Mouse (Mus musculus): ENCODE results near the gene Aspdh. TPM values are rescaled to one million over a fixed set of nuclear protein-coding genes. Genes with fewer than 3 reads are reported as not detected.

The Aspdh gene
- polyA plus RNA-seq, 1 experiment from 2014 or later, result 0.36 TPM

GRCm38 (mm10) chr7:44456302-44456701 lies 8.9 kb upstream of the Aspdh start:
- no peak overlapping the region for H3K9ac ChIP-seq
- peaks cover 48% of the 10 kb centered on the region for H3K27me3 ChIP-seq
- H3K4me1 ChIP-seq, result no peaks in the 10 kb centered on the region
- H3K4me2 ChIP-seq (replicated peaks), result no peak overlapping the region
- ATAC-seq (ENCODE audit: low FRiP score, low read depth), result no peak
- no peak overlapping the region for H3K27ac ChIP-seq
- 0 out of 2 replicates have a peak, but pooled peaks cover 2% of the 10 kb centered on the region for H3K36me3 ChIP-seq
- WGBS, result 88% methylated on average over 1 of the region's 1 CpGs
- no peak overlapping the region for H3K4me3 ChIP-seq
- 0 out of 2 replicates have a peak, but pooled peaks cover 8% of the 10 kb centered on the region for H3K9me3 ChIP-seq

GRCm38 (mm10) chr7:44460067-44460466 lies 5.1 kb upstream of the Aspdh start:
- H3K9me3 ChIP-seq, result 0 out of 2 replicates have a peak, but pooled peaks cover 8% of the 10 kb centered on the region
- ATAC-seq (ENCODE audit: low FRiP score, low read depth), result no peak
- H3K4me1 ChIP-seq, result peaks cover 9% of the 10 kb centered on the region
- H3K9ac ChIP-seq, result no peak overlapping the region
- H3K36me3 ChIP-seq, result peaks cover 8% of the 10 kb centered on the region; the same call in 1 of the 2 replicates
- peaks cover 77% of the 10 kb centered on the region for H3K27me3 ChIP-seq
- WGBS, result 72% methylated on average over 6 of the region's 6 CpGs
- no peak overlapping the region for H3K4me3 ChIP-seq
- no peak overlapping the region for H3K27ac ChIP-seq
- no peak overlapping the region for H3K4me2 ChIP-seq (replicated peaks)

- Histone ChIP-seq H3K27me3 (peaks cover 86% of the 10 kb centered on the region), H3K4me3 (no peak overlapping the region), H3K27ac (no peak overlapping the region), H3K4me2 (replicated peaks) (no peak overlapping the region), H3K9me3 (0 out of 2 replicates have a peak, but pooled peaks cover 8% of the 10 kb centered on the region), H3K36me3 (peaks cover 8% of the 10 kb centered on the region; the same call in 1 of the 2 replicates), H3K4me1 (peaks cover 9% of the 10 kb centered on the region), H3K9ac (no peak overlapping the region)
- 73% methylated on average over 31 of the region's 31 CpGs for WGBS
- no peak for ATAC-seq (ENCODE audit: low FRiP score, low read depth)
These were observed 4.3 kb upstream of the Aspdh start for GRCm38 (mm10) chr7:44460767-44461502.

DNA sequence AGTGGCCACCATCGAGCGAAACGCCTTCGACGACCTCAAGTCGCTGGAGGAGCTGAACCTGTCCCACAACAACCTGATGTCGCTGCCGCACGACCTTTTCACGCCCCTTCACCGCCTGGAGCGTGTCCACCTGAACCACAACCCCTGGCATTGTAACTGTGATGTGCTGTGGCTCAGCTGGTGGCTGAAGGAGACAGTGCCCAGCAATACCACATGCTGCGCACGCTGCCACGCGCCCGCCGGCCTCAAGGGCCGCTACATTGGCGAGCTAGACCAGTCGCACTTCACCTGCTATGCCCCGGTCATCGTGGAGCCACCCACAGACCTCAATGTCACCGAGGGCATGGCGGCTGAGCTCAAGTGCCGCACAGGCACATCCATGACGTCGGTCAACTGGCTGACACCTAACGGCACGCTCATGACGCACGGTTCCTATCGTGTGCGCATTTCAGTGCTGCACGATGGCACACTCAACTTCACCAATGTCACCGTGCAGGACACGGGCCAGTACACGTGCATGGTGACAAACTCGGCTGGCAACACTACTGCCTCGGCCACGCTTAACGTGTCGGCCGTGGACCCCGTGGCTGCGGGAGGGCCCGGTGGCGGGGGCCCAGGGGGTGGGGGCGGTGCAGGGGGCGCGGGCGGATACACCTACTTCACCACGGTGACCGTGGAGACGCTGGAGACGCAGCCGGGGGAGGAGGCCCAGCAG lies 3.5 kb upstream of the Aspdh start:
- WGBS, result 48% methylated on average over 57 of the region's 57 CpGs
- peak overlapping the region; percentile 65; the same call in 1 of the 2 replicates for H3K4me2 ChIP-seq (replicated peaks)
- H3K9ac ChIP-seq, result no peak overlapping the region
- 0 out of 2 replicates have a peak, but pooled peaks cover 8% of the 10 kb centered on the region for H3K9me3 ChIP-seq
- H3K4me1 ChIP-seq, result peaks cover 9% of the 10 kb centered on the region
- peaks cover 8% of the 10 kb centered on the region; the same call in 1 of the 2 replicates for H3K36me3 ChIP-seq
- peaks cover 87% of the 10 kb centered on the region for H3K27me3 ChIP-seq
- H3K27ac ChIP-seq, result no peak overlapping the region
- no peak; the same call in 1 of the 2 replicates for ATAC-seq (ENCODE audit: low FRiP score, low read depth)
- H3K4me3 ChIP-seq, result no peak overlapping the region

GRCm38 (mm10) chr7:44462218-44463055 lies 2.8 kb upstream of the Aspdh start:
- WGBS, result 12% methylated on average over 77 of the region's 77 CpGs
- Histone ChIP-seq H3K9ac (peak overlapping the region; percentile 39; the same call in 1 of the 2 replicates), H3K4me3 (peak overlapping the region; percentile 38), H3K4me1 (peaks cover 13% of the 10 kb centered on the region), H3K9me3 (0 out of 2 replicates have a peak, but pooled peaks cover 8% of the 10 kb centered on the region), H3K27ac (no peak overlapping the region), H3K4me2 (replicated peaks) (peak overlapping the region; percentile 65), H3K27me3 (peaks cover 84% of the 10 kb centered on the region), H3K36me3 (peaks cover 8% of the 10 kb centered on the region; the same call in 1 of the 2 replicates)
- no peak for ATAC-seq (ENCODE audit: low FRiP score, low read depth)

DNA sequence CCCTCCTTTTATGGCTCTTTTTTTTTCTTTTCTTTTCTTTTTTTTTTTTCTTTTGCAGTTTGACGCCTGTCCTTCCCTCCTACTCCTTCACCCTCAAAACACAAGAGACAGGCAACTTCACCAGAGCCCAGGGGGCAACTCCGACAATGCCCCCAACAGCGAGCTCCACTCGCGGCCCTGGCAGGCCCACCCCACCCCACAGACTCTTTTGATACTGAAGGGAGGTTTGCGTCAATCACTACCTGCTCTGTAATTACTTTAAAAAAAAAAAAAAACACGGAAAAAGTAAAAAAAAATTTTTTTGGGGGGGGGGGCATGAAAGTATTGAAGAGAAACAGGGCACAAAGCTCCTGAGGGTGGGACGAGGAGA lies 2.1 kb upstream of the Aspdh start:
- Histone ChIP-seq H3K27ac (no peak overlapping the region), H3K4me2 (replicated peaks) (peak overlapping the region; percentile 65), H3K9me3 (0 out of 2 replicates have a peak, but pooled peaks cover 6% of the 10 kb centered on the region), H3K36me3 (peaks cover 8% of the 10 kb centered on the region; the same call in 1 of the 2 replicates), H3K4me3 (peak overlapping the region; percentile 38), H3K4me1 (peaks cover 14% of the 10 kb centered on the region), H3K9ac (peak overlapping the region; percentile 39; the same call in 1 of the 2 replicates), H3K27me3 (peaks cover 78% of the 10 kb centered on the region)
- 19% methylated on average over 7 of the region's 8 CpGs for WGBS
- ATAC-seq (ENCODE audit: low FRiP score, low read depth), result no peak

DNA sequence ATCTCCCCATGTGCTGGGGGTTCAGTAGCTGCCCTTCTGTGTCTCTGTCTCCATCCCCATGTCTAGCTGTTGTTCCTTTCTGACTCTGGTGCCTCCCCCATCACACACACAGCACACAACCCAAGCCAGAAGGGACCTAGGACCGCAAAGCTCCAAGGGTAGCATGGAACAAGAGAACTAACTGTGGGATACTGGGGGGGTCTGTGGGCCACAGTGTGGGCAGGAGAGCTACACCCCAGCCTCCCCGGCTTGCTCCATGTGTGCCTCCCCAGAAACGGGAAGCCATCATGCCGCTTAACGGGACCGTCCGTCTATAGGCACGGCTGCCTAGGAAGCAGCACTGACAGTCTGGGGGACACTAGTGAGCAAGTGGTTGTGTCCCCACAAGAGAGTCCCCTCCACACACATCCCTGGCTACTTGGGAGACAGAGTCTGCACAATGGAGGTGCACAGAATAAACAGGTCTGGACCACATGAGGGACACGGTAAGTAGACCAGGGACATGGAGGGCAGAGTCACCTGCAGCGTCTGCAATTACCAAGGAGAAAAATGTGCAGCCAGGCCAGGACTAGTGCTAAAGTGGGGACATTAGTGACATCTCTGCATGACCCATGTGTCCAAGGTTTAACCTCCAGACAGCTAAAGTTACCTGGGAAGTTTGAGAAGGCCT lies 1.5 kb upstream of the Aspdh start:
- Histone ChIP-seq H3K9me3 (no peaks in the 10 kb centered on the region), H3K4me2 (replicated peaks) (no peak overlapping the region), H3K4me1 (peaks cover 17% of the 10 kb centered on the region), H3K9ac (no peak overlapping the region), H3K27me3 (peaks cover 73% of the 10 kb centered on the region), H3K27ac (no peak overlapping the region), H3K4me3 (no peak overlapping the region), H3K36me3 (peaks cover 8% of the 10 kb centered on the region; the same call in 1 of the 2 replicates)
- ATAC-seq (ENCODE audit: low FRiP score, low read depth), result no peak
- 84% methylated on average over 10 of the region's 10 CpGs for WGBS

GRCm38 (mm10) chr7:44464511-44464910 lies 680 bp upstream of the Aspdh start:
- H3K4me2 ChIP-seq (replicated peaks), result no peak overlapping the region
- H3K27ac ChIP-seq, result no peak overlapping the region
- WGBS, result 25% methylated on average over 4 of the region's 4 CpGs
- no peak overlapping the region for H3K4me3 ChIP-seq
- no peak for ATAC-seq (ENCODE audit: low FRiP score, low read depth)
- H3K9me3 ChIP-seq, result no peaks in the 10 kb centered on the region
- peaks cover 24% of the 10 kb centered on the region for H3K4me1 ChIP-seq
- peaks cover 10% of the 10 kb centered on the region; the same call in 1 of the 2 replicates for H3K36me3 ChIP-seq
- peaks cover 65% of the 10 kb centered on the region for H3K27me3 ChIP-seq
- no peak overlapping the region for H3K9ac ChIP-seq

DNA sequence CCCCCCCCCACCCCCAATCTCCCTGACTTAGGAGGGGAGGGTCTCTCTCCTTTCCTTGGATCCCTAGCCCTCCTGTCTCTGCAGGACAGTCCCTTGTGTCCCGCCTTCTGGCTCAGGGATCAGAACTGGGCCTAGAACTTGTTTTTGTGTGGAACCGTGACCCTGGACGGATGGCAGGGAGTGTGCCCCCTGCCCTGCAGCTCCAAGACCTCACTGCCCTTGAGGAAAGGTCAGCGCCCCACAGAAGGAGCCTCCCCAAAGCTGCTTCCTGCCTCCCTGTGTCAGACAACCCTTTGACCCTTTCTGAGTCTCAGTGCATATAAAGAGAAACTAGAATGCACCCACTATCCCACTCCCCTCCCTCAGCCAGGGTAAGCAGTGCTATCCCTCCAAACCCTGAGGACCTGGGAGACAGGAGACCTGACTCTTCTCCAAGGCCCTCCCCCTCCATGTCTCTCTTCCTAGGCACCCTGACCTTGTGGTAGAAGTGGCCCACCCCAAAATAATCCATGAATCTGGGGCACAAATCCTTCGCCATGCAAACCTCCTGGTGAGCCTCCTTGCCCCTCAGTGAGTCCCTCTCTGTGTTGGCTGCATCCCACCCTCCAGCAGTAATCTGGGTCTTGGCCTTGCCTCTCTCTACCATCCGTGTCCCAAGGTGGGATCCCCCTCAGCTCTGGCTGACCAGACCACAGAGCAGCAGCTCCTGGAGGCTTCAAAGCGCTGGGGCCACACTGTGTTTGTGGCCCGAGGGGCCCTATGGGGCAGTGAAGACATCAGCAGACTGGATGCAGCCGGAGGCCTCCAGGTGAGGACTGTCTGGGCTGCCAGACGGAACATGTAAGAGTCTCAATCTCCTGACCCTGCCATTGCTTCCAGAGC lies 1.1 kb downstream of the Aspdh start:
- H3K27me3 ChIP-seq, result peaks cover 48% of the 10 kb centered on the region
- no peak overlapping the region for H3K4me2 ChIP-seq (replicated peaks)
- no peak for ATAC-seq (ENCODE audit: low FRiP score, low read depth)
- no peak overlapping the region for H3K9ac ChIP-seq
- no peak overlapping the region for H3K27ac ChIP-seq
- 86% methylated on average over 10 of the region's 10 CpGs for WGBS
- no peaks in the 10 kb centered on the region for H3K9me3 ChIP-seq
- peaks cover 13% of the 10 kb centered on the region for H3K36me3 ChIP-seq
- 0 out of 2 replicates have a peak overlapping the region, but pooled peaks have one; percentile 70 for H3K4me3 ChIP-seq
- H3K4me1 ChIP-seq, result peaks cover 24% of the 10 kb centered on the region

DNA sequence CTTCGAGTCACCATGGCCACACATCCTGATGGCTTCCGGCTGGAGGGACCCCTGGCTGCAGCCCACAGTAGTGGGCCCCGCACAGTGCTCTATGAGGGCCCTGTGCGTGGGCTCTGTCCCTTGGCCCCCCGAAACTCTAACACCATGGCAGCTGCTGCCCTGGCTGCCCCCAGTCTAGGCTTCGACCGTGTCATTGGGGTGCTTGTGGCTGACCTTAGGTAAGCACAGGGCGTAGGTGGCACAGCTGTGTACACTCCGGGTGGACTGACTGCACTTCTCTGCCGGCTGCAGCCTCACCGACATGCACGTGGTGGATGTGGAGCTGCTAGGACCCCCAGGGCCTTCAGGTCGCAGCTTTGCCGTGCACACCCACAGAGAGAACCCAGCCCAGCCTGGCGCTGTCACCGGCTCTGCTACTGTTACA lies 1.7 kb downstream of the Aspdh start:
- peaks cover 9% of the 10 kb centered on the region for H3K36me3 ChIP-seq
- peaks cover 41% of the 10 kb centered on the region for H3K27me3 ChIP-seq
- peak overlapping the region; percentile 70; the same call in 1 of the 2 replicates for H3K4me3 ChIP-seq
- 89% methylated on average over 16 of the region's 16 CpGs for WGBS
- no peaks in the 10 kb centered on the region for H3K9me3 ChIP-seq
- peak overlapping the region; percentile 77 for H3K4me2 ChIP-seq (replicated peaks)
- ATAC-seq (ENCODE audit: low FRiP score, low read depth), result no peak
- H3K9ac ChIP-seq, result no peak overlapping the region; the same call in 1 of the 2 replicates
- no peak overlapping the region for H3K27ac ChIP-seq
- H3K4me1 ChIP-seq, result peaks cover 29% of the 10 kb centered on the region

Measured in limb, embryonic 13.5 days (tissue).